Mouse (Mus musculus) heart, adult 8-10 months (tissue): ENCODE results near the gene Bak1. TPM values are rescaled to one million over a fixed set of nuclear protein-coding genes. Genes with fewer than 3 reads are reported as not detected.

Experiments
- DNase-seq: peaks from one replicate; pipeline ENCODE4 v3.0.0; 2022; ENCODE audit warnings: low spot score
- total RNA-seq, 4 experiments: library from RNA; stranded (reverse); gene quantifications; 2 replicates each; pipeline ENCODE4 v1.2.4; 2022

Bak1 gene
- 10 to 100 TPM; 11.0 to 15.9 (median 13.7) TPM for total RNA-seq

DNA sequence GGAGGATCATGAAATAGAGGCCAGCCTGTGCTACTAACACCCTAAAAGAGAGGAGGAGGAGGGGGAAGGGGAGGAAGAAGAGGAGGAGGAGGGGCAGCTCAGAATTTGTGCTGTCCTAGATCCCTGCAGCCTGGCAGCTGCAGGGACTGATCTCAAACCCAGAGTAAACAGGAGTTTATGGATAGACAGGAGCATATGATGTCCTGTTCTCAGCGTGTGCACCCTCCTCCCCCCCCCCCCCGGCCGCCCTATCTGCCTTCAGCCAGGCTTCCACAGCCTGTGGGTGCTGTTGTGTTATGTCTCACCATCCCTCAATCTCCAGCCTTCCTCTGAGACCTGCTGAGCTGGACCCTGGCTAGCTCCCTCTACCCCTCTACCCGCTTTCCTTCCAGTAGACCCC lies at the start of gene Bak1:
Bak1 (minus strand) TSS at position 101 of the 400 bp plus-strand sequence.
- DNase-seq, result no peak

DNA sequence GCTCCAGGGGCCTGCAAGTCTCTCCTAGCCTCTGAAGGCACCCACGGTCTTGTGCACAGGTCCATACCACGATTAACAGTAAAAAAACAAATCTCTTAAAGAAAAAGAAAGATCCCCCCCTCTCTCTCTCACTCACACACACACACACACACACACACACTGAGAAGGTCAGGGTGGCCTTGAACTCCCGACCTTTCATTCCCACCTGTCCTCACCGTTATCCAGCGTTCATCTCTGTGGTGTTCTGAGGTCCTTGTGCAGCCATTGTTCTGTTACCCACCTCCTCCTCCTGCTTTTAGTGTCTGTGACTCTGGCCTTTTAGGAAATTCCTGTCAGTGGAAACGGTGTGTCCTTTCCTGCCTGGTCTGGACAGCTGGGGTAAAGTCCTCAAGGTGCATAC lies 49.7 kb upstream of the Bak1 start:
- no peak for DNase-seq

DNA sequence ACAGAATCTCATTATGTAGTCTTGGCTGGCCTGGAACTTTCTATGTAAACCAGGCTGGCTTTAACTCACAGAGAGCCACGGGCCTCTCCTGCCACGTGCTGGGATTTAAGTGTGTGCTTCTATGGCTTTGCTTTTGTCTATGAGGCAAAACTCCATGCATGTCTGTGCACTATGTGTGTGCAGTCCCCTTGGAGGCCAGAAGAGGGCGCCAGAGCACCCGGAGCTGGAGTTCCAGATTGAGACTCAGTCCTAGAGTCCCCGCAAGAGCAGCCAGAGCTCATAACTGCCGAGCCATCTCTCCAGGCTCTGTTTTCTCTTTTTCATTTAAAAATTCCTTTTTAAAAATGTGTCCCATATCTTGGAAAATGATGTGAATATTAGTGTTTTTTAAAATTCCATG lies 49.1 kb upstream of the Bak1 start:
- no peak for DNase-seq

DNA sequence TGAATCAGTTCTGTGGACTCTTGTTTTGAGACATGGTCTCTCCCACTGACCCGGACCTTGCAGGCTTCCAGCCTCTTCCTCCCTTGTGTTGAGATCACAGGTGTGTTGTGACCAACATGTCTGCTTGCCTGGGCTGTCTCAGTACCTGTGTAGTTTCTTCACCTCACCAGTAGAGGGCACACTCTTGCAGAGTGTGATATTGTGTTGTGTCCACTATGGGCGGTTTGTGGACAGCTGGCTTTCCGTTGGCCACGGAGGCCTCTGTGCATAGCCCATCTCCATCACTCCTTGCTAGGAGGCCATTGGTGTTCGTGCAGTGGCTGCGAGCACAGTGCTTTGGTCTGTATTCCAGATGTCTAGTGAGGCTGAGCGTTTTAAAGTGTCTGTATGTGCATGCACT lies 48.3 kb upstream of the Bak1 start:
- no peak for DNase-seq

DNA sequence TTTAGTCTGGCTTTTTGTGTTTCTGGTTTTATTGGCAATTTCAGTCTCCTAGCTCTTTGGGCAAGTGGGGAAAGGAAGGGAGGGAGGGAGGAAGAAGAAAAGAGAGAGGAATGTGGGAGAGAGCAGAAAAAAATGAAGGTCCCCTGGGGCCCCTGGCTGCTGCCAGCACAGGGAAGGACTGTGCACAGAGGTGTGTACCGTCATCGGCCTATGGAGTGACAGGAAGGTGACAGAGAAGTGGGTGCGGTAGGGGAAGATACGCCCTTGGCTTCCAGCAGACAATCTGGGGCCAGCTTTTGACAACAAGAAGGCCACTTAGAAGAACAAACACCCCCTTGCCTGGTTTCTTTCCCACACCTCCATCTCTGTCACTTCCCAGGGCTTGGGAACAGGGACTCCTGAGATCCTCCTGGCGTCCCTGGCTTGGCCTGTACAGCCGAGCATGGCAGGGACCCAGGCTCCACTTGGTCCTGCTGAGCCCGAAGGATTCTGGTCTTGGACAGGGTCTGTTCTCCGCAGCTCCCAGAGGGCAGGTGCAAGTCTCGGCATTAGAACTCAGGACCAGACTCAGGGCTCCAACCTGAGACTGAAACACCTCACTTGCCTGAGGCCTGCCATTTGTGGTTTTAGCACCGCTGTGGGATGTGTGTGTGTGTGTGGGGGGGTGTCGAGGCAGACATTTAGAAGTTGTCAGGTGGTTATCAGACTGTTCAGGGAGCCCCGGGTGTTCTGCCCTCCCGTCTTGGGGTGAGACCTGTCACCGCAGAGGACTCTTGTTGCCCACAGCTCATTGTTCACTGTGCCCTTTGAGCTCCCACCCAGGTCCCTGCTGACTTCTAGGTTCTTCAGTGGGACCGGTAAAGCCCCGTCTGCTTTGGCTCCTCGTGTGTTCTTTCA lies 46.3 kb upstream of the Bak1 start:
- DNase-seq, result no peak

DNA sequence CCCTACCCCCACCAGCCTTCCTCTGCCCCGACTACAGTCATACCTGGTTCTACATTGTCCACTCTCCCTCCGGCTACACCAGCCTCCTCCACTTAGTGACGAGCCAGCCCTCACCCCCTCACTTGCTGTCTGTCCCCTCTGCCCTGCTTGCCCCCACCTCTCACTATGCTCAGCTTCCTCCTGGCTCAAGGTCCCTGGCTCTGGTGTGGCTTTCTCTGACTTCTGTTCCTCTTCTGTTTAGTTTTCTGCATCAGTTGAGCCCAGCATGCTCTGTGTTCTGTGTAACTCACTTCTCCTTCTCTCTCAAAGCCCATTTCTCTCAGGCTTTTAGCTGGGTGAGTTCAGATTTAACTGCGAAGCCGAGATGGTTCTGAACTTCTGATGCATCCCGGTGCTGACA lies 45.4 kb upstream of the Bak1 start:
- DNase-seq, result no peak

DNA sequence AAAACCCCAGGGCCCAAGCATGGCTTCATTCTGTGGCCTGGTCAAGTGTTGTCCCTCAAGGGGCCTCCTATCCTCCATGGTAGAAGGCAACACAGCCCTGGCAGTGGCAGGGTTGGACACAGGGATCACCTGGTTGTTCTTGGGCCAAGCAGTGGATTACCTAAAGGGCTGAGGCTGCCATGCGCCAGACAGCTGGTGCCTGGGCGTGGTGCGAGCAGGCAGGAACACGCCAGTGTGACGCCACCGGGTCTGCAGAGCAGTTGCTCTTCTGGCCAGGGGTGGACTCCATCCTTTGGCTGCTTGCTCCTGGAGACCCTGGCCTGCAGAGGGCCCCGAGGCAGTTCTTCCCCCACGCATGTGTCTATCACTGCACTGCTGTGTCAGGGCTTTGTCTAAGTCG lies 45.0 kb upstream of the Bak1 start:
- no peak for DNase-seq

DNA sequence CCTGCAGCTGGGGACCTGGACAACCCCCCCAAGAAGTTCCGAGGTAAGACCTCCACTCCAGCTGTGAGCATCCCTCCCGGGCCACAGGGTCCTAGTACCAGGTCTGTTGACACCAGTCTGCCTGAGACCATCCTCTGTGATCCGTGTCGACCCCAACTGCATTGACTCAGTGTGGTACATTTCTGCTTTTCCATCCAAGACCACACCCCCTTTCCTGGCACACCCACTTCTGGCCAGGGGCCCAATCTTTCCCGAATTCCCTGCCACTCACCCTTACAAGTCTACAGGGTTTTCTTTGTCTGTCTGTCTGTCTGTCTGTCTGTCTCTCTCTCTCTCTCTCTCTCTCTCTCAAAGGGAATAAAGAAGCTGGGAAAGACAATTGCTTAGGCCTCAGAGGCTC lies 44.3 kb upstream of the Bak1 start:
- no peak for DNase-seq

DNA sequence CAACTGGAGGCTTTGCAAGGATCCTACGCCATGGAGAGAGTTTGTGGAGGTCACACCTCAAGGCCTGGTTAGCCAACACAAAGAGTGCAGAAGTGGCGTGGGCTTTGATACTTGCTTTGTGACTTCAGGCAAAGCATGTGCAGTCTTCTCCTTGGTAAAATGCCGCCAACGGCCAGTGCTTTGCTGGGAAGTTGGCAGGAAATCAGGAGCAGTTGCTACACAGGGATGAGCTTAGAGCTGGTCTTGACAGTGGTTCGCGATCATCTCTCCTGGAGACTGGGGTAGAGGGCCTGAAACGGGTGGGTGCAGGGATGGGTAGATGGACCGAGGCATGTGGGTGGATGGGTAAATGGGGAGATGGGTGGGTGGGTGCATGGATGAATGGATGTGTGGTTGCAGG lies 43.6 kb upstream of the Bak1 start:
- DNase-seq, result no peak

DNA sequence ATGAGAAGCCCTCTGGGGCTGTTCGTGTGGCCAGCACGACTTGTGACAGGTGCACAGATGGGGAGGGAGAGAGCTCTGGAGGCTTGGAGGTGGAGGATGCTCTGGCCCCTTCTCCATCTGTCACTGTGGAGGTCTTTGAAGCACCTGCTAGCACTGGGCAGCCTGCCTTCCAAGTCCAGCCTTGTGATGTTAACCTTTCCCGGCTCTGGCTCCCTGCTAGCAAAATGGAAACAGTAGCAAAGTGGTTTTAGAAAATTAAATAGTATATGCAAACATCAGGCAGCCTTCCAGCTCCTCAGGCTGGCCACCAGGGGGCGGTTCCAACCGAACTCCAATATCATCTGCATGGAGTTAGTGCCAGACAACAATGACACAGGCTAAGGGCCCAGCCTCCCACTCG lies 42.8 kb upstream of the Bak1 start:
- no peak for DNase-seq

DNA sequence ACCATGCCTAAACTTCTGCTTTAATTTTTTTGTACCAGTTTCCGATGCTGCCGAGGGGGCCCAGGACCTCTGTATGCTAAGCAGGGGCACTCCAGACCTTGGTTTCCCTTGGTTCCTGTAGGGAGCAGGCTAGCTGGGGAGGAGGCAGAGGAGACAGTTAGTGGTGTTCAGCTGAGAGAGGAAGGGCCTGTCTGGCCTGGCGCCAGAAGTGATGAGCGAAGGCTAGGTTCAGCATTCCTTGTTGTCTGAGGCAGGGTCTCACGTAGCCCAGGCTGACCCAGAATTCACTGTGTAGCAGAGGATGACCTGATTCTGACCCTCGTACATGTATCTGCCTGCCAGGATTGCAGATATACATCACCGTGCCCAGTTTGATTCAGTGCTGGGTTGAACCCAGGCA lies 42.1 kb upstream of the Bak1 start:
- DNase-seq, result no peak

DNA sequence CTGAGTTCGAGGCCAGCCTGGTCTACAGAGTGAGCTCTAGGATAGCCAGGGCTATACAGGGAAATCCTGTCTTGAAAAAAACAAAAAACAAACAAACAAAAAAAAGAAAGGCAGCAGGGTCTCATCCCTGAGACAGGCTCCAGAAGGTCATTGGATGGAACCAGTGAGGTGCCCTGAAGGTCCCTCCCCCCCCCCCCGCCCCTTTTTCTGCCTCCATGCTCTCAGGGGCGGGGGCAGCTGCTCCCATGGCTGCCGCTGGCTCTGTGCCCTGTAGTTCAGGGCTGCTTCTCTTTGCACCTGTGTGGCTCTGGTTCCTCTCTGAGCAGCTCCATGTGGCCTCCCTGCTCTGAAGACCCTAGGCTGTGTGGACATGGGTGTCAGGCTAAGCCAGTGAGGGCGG lies 40.3 kb upstream of the Bak1 start:
- DNase-seq, result no peak

DNA sequence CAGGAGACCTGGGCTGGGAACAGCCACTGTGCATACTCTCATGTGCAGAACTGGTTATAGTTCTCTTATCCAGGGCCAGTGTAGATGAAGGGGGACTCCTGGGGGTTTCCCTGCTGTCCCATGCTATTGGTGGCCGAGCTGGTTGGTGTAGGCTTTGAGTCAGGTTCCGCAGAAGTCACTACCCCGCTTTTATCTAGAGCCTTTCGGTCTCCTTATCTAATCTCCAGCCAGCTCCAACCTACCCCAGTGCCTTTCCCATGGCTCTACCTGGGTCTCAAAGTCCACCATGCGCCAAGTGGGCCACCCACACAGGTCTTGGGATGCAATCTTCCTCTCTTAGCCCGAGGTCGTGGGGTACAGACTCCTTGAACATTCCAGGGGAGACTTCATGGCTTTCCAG lies 37.3 kb upstream of the Bak1 start:
- no peak for DNase-seq

DNA sequence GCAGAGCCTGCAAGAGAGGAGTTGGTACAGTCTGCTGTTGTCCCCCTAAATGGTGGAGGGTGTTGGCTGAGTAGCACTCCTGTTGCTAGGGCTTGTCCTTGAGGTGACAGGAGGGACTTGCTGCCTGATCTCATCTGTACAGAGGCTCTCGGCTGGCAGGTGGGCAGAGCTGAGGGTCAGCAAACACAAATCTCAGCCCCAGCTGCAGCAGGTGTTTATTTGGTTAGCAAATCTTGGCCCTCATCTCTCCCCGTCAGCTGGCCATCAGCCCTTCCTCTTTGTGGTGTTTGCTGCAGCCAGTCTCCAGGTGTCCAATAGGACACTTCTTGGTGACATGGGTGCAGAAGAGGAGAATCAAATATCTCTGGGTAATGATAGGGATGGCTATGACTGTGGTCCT lies 35.4 kb upstream of the Bak1 start:
- no peak for DNase-seq

DNA sequence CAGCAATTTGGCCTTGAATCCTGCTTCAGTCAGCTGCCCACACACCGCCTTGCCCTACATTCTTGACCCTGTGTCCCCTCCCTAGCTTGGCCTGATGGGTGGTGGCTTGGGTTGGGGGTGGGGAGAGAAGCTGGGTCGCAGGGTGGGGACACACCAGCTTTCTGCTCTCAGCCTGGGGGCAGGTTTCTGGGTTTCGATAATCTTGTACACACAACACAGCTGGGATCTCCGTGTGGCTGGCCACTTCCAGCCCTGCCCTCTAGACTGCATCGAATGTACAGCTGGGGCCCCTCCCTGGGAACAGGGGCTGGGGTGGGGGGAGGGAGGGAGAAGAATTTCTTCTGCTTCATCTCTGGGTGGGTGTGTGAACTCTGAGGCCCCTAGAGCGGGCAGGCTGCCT lies 34.9 kb upstream of the Bak1 start:
- no peak for DNase-seq

DNA sequence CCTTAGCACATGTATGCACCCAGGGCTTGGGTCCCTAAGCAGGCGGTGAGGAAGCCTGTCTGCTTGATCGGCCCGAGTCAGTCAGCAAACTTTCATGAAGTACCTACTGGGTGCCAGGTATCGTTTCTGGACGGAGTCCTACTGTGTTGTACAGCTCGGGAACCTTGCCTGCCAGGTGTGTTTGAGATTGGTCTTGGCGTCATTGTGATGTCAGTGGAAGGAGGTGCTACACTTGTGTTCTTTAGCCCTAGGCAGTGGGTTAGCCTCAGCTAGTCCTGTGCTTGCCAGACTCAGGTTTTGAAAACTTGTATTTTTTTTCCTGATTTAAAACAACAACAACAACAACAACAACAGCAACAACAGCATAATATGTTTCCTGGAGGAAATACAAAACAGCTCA lies 33.9 kb upstream of the Bak1 start:
- DNase-seq, result no peak

DNA sequence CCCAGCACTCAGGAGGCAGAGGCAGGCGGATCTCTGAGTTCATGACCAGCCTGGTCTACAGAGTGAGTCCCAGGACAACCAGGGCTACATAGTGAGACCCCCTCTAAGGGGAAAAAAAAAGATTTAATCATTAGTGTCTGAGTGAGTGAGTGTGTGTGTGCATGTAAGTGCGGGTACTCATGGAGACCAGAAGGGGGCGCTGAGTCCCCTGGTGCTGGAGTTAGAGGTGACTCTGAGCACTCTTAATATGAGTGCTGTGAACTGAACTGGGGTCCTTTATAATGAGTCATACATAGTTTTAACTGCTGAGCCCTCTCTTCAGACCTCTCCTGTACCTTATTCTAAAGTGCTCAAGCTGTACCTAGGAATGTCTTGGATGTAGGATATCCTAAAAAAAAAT lies 32.9 kb upstream of the Bak1 start:
- DNase-seq, result no peak

DNA sequence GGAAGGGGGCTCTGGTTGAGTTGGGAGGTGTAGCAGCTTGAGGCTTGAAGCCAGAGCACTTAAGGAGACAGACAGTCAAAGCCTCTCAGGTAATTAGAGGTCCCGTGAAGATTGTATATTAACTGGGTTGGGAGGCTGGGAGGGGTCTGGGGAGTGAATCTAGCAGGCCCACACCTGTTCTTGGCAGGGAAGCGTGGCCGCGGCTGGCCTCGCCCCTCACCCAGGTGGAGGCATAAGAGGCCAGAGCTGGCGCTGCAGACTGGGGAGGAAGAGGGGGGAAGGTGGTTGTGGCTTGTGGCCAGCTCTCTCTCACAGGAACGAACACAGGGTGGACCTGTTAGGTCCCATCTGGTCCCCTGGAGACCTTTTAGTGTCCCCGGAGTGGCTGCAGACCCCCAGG lies 31.9 kb upstream of the Bak1 start:
- no peak for DNase-seq

DNA sequence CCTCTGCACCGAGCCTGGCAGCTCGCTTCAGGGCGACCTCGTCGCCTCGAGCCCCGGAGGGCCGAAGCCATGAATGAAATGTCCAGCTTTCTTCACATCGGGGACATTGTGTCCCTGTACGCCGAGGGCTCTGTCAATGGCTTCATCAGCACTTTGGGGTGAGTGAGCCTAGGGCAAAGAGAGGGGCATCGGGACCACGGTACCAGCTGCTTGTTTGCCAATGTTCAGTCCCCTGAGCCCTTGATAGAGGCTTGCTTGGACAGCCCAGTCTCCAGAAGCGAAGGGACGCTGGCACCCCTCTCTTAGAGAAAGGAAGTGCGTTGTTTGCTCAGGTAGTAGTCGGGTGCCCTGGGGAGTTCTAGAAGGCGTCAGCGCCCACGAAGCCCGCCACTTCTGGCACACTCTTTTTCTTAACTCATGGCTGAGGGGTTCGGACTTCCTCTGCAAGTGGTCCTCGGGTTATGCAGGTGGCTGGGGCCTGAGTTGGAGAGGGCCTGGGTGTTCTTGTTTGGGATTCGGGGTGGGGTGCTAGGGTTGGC lies 28.8 kb upstream of the Bak1 start:
- DNase-seq, result no peak

DNA sequence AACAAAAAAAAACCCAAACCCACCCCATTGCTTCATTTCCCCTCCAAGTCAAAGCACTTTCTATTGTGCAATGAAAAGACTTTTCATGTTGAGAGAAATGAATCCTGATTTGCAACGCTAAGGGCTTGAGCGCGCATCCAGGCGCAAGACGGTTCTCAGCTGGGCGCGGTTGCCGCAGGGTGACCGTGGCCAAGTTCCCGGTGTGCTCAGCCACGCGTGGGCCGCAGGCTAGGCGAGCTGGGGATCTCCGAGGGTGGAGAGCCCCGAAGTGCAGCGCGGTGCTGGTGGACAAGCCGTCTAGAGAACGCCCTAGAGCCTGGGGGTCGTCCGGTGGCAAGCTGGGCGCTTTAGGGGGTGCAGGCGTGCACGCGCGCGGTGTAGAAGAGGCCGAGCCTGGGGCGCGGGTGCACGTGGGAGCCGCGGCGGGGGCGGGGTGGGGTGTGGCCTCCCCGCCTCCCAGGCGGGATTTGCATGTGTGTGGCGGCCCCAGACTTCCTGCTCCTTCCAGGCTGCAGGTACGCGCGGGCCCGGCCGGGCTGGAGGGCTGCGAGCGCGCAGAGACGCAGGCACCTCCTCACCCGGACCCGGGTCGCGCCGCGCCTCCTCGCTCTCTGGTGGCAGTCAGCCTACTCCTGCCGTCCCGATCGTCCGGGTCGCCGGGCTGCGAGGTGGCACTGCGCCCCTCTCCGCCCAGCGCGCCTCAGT lies 28.2 kb upstream of the Bak1 start, which contains the start of gene Itpr3:
Itpr3 (plus strand) TSS at position 493 of the 705 bp plus-strand sequence.
- DNase-seq, result peak; percentile 63

DNA sequence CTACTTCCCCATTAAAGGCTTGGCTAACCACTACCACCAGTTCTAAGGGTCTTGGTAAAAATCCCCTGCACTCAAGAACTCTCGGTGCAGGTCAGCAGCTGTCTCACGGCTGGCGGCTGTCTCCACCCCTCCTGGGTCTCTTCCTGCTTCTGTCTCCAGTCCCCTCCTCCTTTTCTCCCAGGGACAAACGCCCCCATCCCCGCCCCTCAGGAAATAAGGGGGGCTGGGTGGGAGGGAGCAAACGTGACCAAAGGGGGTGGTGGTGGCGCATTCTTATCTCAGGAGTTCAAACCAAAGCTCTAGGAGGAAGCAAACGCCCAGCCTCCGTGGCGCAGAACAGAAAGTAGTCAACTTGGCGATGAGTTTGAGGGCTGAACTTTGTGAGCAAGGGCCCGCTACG lies 27.4 kb upstream of the Bak1 start:
- peak; percentile 77 for DNase-seq

DNA sequence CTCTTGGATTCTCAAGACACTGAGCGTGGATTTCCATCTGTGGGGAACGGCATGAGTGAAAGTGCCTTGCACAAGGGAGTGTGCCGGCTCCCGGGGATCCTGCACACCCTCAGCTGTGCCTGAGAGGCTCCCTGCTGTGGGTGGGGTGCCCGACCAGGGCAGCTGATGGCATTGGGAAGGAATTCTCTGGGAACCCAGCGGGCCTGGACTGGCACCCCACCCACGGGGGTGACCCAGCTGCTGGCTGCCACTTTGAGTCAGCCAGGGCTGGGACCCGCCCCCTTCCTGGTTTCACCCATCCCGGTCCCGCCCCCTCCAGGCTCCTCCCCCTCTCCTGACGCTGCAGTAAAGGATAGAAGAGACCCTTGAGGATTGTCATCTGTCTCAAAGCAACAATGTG lies 22.7 kb upstream of the Bak1 start:
- DNase-seq, result no peak

DNA sequence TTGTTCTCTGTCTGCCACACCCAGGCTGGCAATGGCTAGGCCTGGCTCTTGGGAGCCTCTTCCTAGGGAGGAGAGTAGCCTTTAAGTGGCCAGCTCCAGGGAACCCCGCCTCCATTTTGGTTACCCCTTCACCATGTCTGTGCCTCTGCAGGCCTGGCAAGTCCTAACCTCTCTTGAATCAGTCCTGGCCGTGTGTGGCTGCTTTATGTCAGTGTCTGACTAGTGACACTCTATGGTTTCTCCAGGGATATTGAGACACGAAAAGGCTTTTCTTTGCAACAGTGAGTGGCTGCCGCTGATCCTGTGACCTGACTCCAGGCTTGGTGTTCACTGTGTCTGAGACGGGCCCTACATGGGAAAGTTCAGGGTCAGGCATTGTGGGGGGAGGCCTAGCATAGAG lies 22.0 kb upstream of the Bak1 start:
- no peak for DNase-seq
